Mouse (Mus musculus) CH12.LX (cell line): ENCODE data around the gene Tmem37.

Experiments used
- CTCF ChIP-seq, 2 experiments: IDR thresholded peaks in 1 of 2; conservative IDR thresholded peaks in 1 of 2; 2 replicates each; pipeline ENCODE4 v1.5.1; 2011 to 2012; ENCODE audit warnings: low read depth in 2 of 2, low read length in 2 of 2, improper control_type of control experiment in 1 of 2, inconsistent platforms in 1 of 2, mild to moderate bottlenecking in 1 of 2, moderate library complexity in 1 of 2
- KAT2A ChIP-seq: IDR thresholded peaks from 2 replicates; pipeline ENCODE4 v1.6.1; 2012; ENCODE audit warnings: low read length, improper control_type of control experiment, inconsistent platforms; ENCODE audit not compliant: insufficient replicate concordance
- PAX5 ChIP-seq: IDR thresholded peaks from 2 replicates; pipeline ENCODE4 v1.6.1; 2012; ENCODE audit warnings: low read length, inconsistent platforms, mixed read lengths
- TCF12 ChIP-seq: IDR thresholded peaks from 2 replicates; pipeline ENCODE4 v1.6.1; 2014; ENCODE audit warnings: low read depth, mild to moderate bottlenecking, inconsistent platforms, low read length, improper control_type of control experiment
- USF1 ChIP-seq: IDR thresholded peaks from 2 replicates; pipeline ENCODE4 v1.6.1; 2014; ENCODE audit warnings: low read depth, mild to moderate bottlenecking, inconsistent platforms, low read length, improper control_type of control experiment

DNA sequence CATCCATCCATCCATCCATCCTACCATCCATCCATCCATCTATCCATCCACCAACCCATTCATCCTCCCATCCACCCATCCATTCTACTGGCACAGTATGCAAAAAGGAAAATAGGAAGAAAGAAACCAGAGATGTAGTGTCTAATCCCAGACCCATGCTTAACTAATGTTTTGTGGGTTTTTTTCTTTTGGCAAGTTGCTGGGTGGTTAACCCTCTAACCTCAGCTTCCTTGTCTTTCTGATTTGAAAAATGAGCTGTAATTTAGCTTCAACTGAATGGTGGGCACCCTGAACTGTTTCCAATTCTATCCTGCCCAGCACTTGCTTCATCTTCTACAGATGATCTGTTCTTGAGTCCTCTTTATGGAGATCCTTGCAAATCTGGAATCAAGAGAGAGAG is 26.5 kb downstream of the Tmem37 start:
- TF ChIP-seq CTCF (conservative IDR thresholded peaks at IDR 0.05 in 1 of 2, IDR thresholded peaks at IDR 0.05 in 1 of 2; ENCODE audit: low read depth in 2 of 2, low read length in 2 of 2) (no peak), USF1 (no peak), KAT2A (no peak), PAX5 (no peak), TCF12 (no peak)
